Mouse (Mus musculus): ENCODE data around the gene Cyp2s1. TPM values are rescaled to one million over a fixed set of nuclear protein-coding genes. Genes with fewer than 3 reads are reported as not detected.

Cyp2s1 gene
- polyA plus RNA-seq (2014; fragmentation: Nextera tagmentation; extraction: Ambion mirVana) = 3.2 and 3.3 TPM in 2 replicates

- Histone ChIP-seq H3K36me3 (ENCODE audit: control insufficient read depth, insufficient read depth, low read length) (no peaks in the 10 kb centered on the region), H3K4me2 (ENCODE audit: low read depth) (peak within 1 kb of the TSS; percentile 81), H3K9ac (ENCODE audit: low read length) (peak within 1 kb of the TSS; percentile 63), H3K27ac (ENCODE audit: low read depth, low read length) (no peak within 1 kb of the TSS), H3K4me3 (ENCODE audit: low read depth, low read length) (peak within 1 kb of the TSS; percentile 39), H3K4me1 (ENCODE audit: control insufficient read depth, insufficient read depth, low read length) (0 out of 2 replicates have a peak, but pooled peaks cover 4% of the 10 kb centered on the region), H3K27me3 (ENCODE audit: control insufficient read depth, insufficient read depth, low read length) (peaks cover 9% of the 10 kb centered on the region; the same call in 1 of the 2 replicates), H3K9me3 (ENCODE audit: control insufficient read depth, low read length) (no peaks in the 10 kb centered on the region; the same call in 1 of the 2 replicates)
- WGBS = under 1% methylated on average over 40 of the region's 40 CpGs
- DNase-seq (ENCODE audit: low spot score) (peak; percentile 47), ATAC-seq (ENCODE audit: insufficient read depth, low FRiP score, low TSS enrichment) (no peak; the same call in 1 of the 2 replicates)
Observed at GRCm38 (mm10) chr7:25816241-25816919, at the start of gene Cyp2s1. Gene Cyp2s1, minus strand, starts transcription at chr7:25816913.

DNA sequence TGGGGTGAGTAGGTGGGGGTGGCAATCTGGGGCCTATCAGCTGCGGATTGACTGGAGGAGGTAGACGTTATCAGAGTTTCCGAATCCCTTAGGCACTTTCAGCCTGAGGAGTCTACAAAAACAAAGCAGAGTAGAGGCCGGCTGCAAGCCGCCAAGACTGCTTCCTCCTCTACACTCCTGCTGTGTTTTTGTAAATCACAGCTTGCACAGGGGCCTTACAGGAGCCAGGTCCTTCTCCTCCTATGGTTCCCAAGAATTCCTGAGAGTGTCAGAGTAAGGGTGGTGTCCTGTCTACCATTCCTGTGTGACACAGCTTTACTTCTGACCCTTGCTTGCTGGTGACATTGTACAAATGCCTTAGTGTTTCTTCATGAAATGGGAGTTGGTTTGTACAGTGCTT is 48.1 kb upstream of the Cyp2s1 start:
- Histone ChIP-seq H3K4me1 (ENCODE audit: control insufficient read depth, insufficient read depth, low read length) (no peaks in the 10 kb centered on the region), H3K4me3 (ENCODE audit: low read depth, low read length) (no peak overlapping the region), H3K4me2 (ENCODE audit: low read depth) (no peak overlapping the region), H3K9me3 (ENCODE audit: control insufficient read depth, low read length) (no peaks in the 10 kb centered on the region), H3K27me3 (ENCODE audit: control insufficient read depth, insufficient read depth, low read length) (no peaks in the 10 kb centered on the region), H3K36me3 (ENCODE audit: control insufficient read depth, insufficient read depth, low read length) (no peaks in the 10 kb centered on the region), H3K9ac (ENCODE audit: low read length) (no peak overlapping the region), H3K27ac (ENCODE audit: low read depth, low read length) (no peak overlapping the region)
- no peak for DNase-seq (ENCODE audit: low spot score)
- WGBS = 41% methylated on average over 5 of the region's 5 CpGs
- ATAC-seq (ENCODE audit: insufficient read depth, low FRiP score, low TSS enrichment) = no peak

- H3K4me3 ChIP-seq (ENCODE audit: low read depth, low read length) = no peak overlapping the region
- no peak for DNase-seq (ENCODE audit: low spot score)
- no peak overlapping the region for H3K27ac ChIP-seq (ENCODE audit: low read depth, low read length)
- no peak overlapping the region for H3K9ac ChIP-seq (ENCODE audit: low read length)
- WGBS = 85% methylated on average over 3 of the region's 3 CpGs
- no peak overlapping the region for H3K4me2 ChIP-seq (ENCODE audit: low read depth)
- no peaks in the 10 kb centered on the region for H3K27me3 ChIP-seq (ENCODE audit: control insufficient read depth, insufficient read depth, low read length)
- H3K4me1 ChIP-seq (ENCODE audit: control insufficient read depth, insufficient read depth, low read length) = no peaks in the 10 kb centered on the region
- H3K9me3 ChIP-seq (ENCODE audit: control insufficient read depth, low read length) = no peaks in the 10 kb centered on the region
- ATAC-seq (ENCODE audit: insufficient read depth, low FRiP score, low TSS enrichment) = no peak
- no peaks in the 10 kb centered on the region for H3K36me3 ChIP-seq (ENCODE audit: control insufficient read depth, insufficient read depth, low read length)
Observed at GRCm38 (mm10) chr7:25863756-25864155, 47.0 kb upstream of the Cyp2s1 start.

DNA sequence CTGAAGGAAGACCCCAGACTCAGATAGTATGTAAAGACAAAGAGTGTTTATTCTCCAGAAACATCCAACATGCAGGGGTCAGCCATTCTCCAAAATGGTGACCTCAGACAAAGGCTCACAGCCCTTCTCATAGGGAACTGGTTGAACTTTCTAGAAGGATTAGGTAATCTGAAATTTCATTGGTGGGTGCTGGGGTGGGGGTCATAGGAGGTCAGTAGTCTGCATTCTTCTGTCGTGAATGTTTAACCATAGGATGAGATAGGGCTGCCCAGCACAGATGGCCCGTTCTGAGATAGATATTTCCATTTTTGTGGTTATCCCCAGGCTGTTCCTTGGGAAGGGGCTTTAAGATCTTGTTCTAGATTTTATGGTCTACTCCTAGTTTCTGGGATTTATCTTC is 45.7 kb upstream of the Cyp2s1 start:
- Histone ChIP-seq H3K27ac (ENCODE audit: low read depth, low read length) (no peak overlapping the region), H3K4me1 (ENCODE audit: control insufficient read depth, insufficient read depth, low read length) (no peaks in the 10 kb centered on the region), H3K36me3 (ENCODE audit: control insufficient read depth, insufficient read depth, low read length) (no peaks in the 10 kb centered on the region), H3K4me2 (ENCODE audit: low read depth) (no peak overlapping the region), H3K9ac (ENCODE audit: low read length) (no peak overlapping the region), H3K27me3 (ENCODE audit: control insufficient read depth, insufficient read depth, low read length) (no peaks in the 10 kb centered on the region), H3K9me3 (ENCODE audit: control insufficient read depth, low read length) (no peaks in the 10 kb centered on the region), H3K4me3 (ENCODE audit: low read depth, low read length) (no peak overlapping the region)
- ATAC-seq (ENCODE audit: insufficient read depth, low FRiP score, low TSS enrichment) (no peak), DNase-seq (ENCODE audit: low spot score) (no peak)
- WGBS = 77% methylated on average over 2 of the region's 2 CpGs

GRCm38 (mm10) chr7:25859962-25860870 is 43.5 kb upstream of the Cyp2s1 start:
- Histone ChIP-seq H3K4me3 (ENCODE audit: low read depth, low read length) (peak overlapping the region; percentile 12; the same call in 1 of the 2 replicates), H3K4me2 (ENCODE audit: low read depth) (peak overlapping the region; percentile 41), H3K4me1 (ENCODE audit: control insufficient read depth, insufficient read depth, low read length) (no peaks in the 10 kb centered on the region), H3K36me3 (ENCODE audit: control insufficient read depth, insufficient read depth, low read length) (no peaks in the 10 kb centered on the region), H3K27ac (ENCODE audit: low read depth, low read length) (no peak overlapping the region), H3K9me3 (ENCODE audit: control insufficient read depth, low read length) (no peaks in the 10 kb centered on the region), H3K27me3 (ENCODE audit: control insufficient read depth, insufficient read depth, low read length) (no peaks in the 10 kb centered on the region), H3K9ac (ENCODE audit: low read length) (no peak overlapping the region)
- ATAC-seq (ENCODE audit: insufficient read depth, low FRiP score, low TSS enrichment) = no peak
- WGBS = 18% methylated on average over 9 of the region's 9 CpGs
- DNase-seq (ENCODE audit: low spot score) = peak; percentile 57

DNA sequence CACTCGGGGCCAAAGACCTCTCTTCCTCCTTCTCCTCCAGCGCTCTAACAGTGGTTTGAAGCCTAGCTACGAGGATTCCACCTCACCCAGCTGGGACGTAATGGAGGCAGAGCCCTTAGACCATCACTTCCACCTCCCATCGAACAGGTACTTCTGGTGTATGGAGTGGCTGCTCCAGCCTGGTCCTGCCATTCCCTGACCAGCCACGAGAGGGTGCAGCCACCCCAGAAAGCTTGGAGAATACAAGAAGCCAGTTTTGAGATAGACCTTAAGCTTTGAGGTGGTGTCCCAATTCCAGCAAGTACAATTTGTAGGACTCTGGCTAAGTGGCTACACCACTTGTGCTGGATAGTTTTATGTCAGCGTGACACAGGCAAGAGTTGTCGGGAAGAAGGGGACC is 38.4 kb upstream of the Cyp2s1 start:
- H3K9me3 ChIP-seq (ENCODE audit: control insufficient read depth, low read length) = no peaks in the 10 kb centered on the region
- H3K4me1 ChIP-seq (ENCODE audit: control insufficient read depth, insufficient read depth, low read length) = no peaks in the 10 kb centered on the region
- H3K4me3 ChIP-seq (ENCODE audit: low read depth, low read length) = no peak overlapping the region
- no peaks in the 10 kb centered on the region for H3K36me3 ChIP-seq (ENCODE audit: control insufficient read depth, insufficient read depth, low read length)
- H3K9ac ChIP-seq (ENCODE audit: low read length) = no peak overlapping the region
- no peak overlapping the region for H3K4me2 ChIP-seq (ENCODE audit: low read depth)
- peak; percentile 57 for DNase-seq (ENCODE audit: low spot score)
- no peak for ATAC-seq (ENCODE audit: insufficient read depth, low FRiP score, low TSS enrichment)
- no peaks in the 10 kb centered on the region for H3K27me3 ChIP-seq (ENCODE audit: control insufficient read depth, insufficient read depth, low read length)
- H3K27ac ChIP-seq (ENCODE audit: low read depth, low read length) = no peak overlapping the region
- WGBS = 37% methylated on average over 8 of the region's 8 CpGs

- Histone ChIP-seq H3K36me3 (ENCODE audit: control insufficient read depth, insufficient read depth, low read length) (no peaks in the 10 kb centered on the region), H3K4me1 (ENCODE audit: control insufficient read depth, insufficient read depth, low read length) (no peaks in the 10 kb centered on the region), H3K4me2 (ENCODE audit: low read depth) (peak overlapping the region; percentile 45), H3K27me3 (ENCODE audit: control insufficient read depth, insufficient read depth, low read length) (no peaks in the 10 kb centered on the region), H3K27ac (ENCODE audit: low read depth, low read length) (no peak overlapping the region), H3K9ac (ENCODE audit: low read length) (peak overlapping the region; percentile 37; the same call in 1 of the 2 replicates), H3K9me3 (ENCODE audit: control insufficient read depth, low read length) (no peaks in the 10 kb centered on the region), H3K4me3 (ENCODE audit: low read depth, low read length) (peak overlapping the region; percentile 37)
- ATAC-seq (ENCODE audit: insufficient read depth, low FRiP score, low TSS enrichment) (no peak), DNase-seq (ENCODE audit: low spot score) (no peak)
- 31% methylated on average over 11 of the region's 11 CpGs for WGBS
Observed at GRCm38 (mm10) chr7:25848444-25848812, 31.7 kb upstream of the Cyp2s1 start.

GRCm38 (mm10) chr7:25847722-25848443 is 31.2 kb upstream of the Cyp2s1 start:
- peak; percentile 69 for ATAC-seq (ENCODE audit: insufficient read depth, low FRiP score, low TSS enrichment)
- no peak overlapping the region for H3K27ac ChIP-seq (ENCODE audit: low read depth, low read length)
- WGBS = 13% methylated on average over 13 of the region's 13 CpGs

More at GRCm38 (mm10) chr7:25847722-25848443, 31.2 kb upstream of the Cyp2s1 start:
- Histone ChIP-seq H3K36me3 (ENCODE audit: control insufficient read depth, insufficient read depth, low read length) (no peaks in the 10 kb centered on the region), H3K27me3 (ENCODE audit: control insufficient read depth, insufficient read depth, low read length) (no peaks in the 10 kb centered on the region), H3K9me3 (ENCODE audit: control insufficient read depth, low read length) (no peaks in the 10 kb centered on the region), H3K4me1 (ENCODE audit: control insufficient read depth, insufficient read depth, low read length) (no peaks in the 10 kb centered on the region), H3K9ac (ENCODE audit: low read length) (peak overlapping the region; percentile 37; the same call in 1 of the 2 replicates), H3K4me3 (ENCODE audit: low read depth, low read length) (peak overlapping the region; percentile 37), H3K4me2 (ENCODE audit: low read depth) (peak overlapping the region; percentile 45)
- DNase-seq (ENCODE audit: low spot score) = peak; percentile 87
